Mouse (Mus musculus) bone marrow, adult 2 months (tissue): ENCODE data around the gene AF067063. TPM values are rescaled to one million over a fixed set of nuclear protein-coding genes. Genes with fewer than 3 reads are reported as not detected.

Source experiments
- H3K27ac ChIP-seq: fragments of 200-500 bp; 2 replicates; pipeline ENCODE4 v1.5.1; 2012; ENCODE audit warnings: low read depth, mild to moderate bottlenecking, control low read depth, inconsistent platforms, low read length; ENCODE audit not compliant: control insufficient read depth, poor library complexity, insufficient read depth
- H3K4me1 ChIP-seq: fragments of 200-500 bp; 2 replicates; pipeline ENCODE4 v1.6.1; 2011; ENCODE audit warnings: low read length; ENCODE audit not compliant: control insufficient read depth, insufficient read depth
- H3K4me3 ChIP-seq: fragments of 200-500 bp; replicated peaks from 2 replicates; pipeline ENCODE3; 2011; ENCODE audit warnings: mild to moderate bottlenecking, low read depth, low read length, control low read depth; ENCODE audit not compliant: control insufficient read depth
- CTCF ChIP-seq: fragments of 200-500 bp; IDR thresholded peaks from 2 replicates; pipeline ENCODE4 v1.5.1; 2011; ENCODE audit warnings: low read length, control low read depth; ENCODE audit not compliant: control insufficient read depth, insufficient read depth
- POLR2A ChIP-seq: fragments of 200-500 bp; IDR thresholded peaks from 2 replicates; pipeline ENCODE4 v1.6.1; 2011; ENCODE audit warnings: low read depth, mild to moderate bottlenecking, control low read depth, low read length, borderline replicate concordance; ENCODE audit not compliant: control insufficient read depth
- WGBS: fragments of 180-500 bp; shearing (Covaris S2); methylation state at CpG from one replicate; pipeline ENCODE4 v1.1.7; 2018; 5-methylcytosine and 5-hydroxymethylcytosine counted together
- polyA plus RNA-seq: library from polyadenylated mRNA; stranded (reverse); fragments of >200 nt; gene quantifications from 2 replicates; pipeline ENCODE4 v1.2.4, GENCODE M21; 2011; ENCODE audit warnings: low replicate concordance; ENCODE audit not compliant: missing spikeins, insufficient read depth, insufficient read length

Gene AF067063
- polyA plus RNA-seq, 1 experiment = not detected

GRCm38 (mm10) chr13:119783581-119783980 lies 46.4 kb downstream of the AF067063 start:
- Histone ChIP-seq H3K27ac (no peak overlapping the region), H3K4me1 (no peaks in the 10 kb centered on the region), H3K4me3 (no peak overlapping the region)
- 77% methylated on average over 4 of the region's 4 CpGs for WGBS
- TF ChIP-seq CTCF (no peak), POLR2A (no peak)

Other genes with a start within 250 kb of the AF067063 start
- gene Ccl28, start 206.4 kb downstream of the AF067063 start, polyA plus RNA-seq = not detected in 2 replicates
- 6.7 and 14.8 TPM in 2 replicates for gene Hmgcs1, start 139.8 kb downstream of the AF067063 start, polyA plus RNA-seq
- gene Nim1k, start 74.3 kb downstream of the AF067063 start, polyA plus RNA-seq = 0.18 and 0.37 TPM in 2 replicates
- 12.6 and 13.8 TPM in 2 replicates for gene Zfp131, start 39.3 kb downstream of the AF067063 start, polyA plus RNA-seq
- not detected in 2 replicates for gene D13Ertd608e, start 5.8 kb upstream of the AF067063 start, polyA plus RNA-seq
- not detected in 2 replicates for gene Tcstv1, start 64.6 kb upstream of the AF067063 start, polyA plus RNA-seq
- gene Gm21761, start 99.1 kb upstream of the AF067063 start, polyA plus RNA-seq = not detected in 2 replicates
- not detected in 2 replicates for gene B020031M17Rik, start 120.6 kb upstream of the AF067063 start, polyA plus RNA-seq
- not detected in 2 replicates for gene Gm36079, start 196.8 kb upstream of the AF067063 start, polyA plus RNA-seq
- gene Gm21188, start 222.0 kb upstream of the AF067063 start, polyA plus RNA-seq = 15.0 and 34.3 TPM in 2 replicates